Mouse (Mus musculus) thymus, adult 2 months (tissue): Measurements from ENCODE around the gene Btbd11.

Experiments used
- CTCF ChIP-seq: fragments of 200-500 bp; IDR thresholded peaks from 2 replicates; pipeline ENCODE4 v1.5.1; 2012; ENCODE audit warnings: mild to moderate bottlenecking, control low read depth, low read length, moderate library complexity, borderline replicate concordance; ENCODE audit not compliant: control insufficient read depth, poor library complexity, insufficient read depth; ENCODE audit errors: extremely low read depth
- POLR2A ChIP-seq: fragments of 200-500 bp; IDR thresholded peaks from 2 replicates; pipeline ENCODE4 v1.6.1; 2012; ENCODE audit warnings: mild to moderate bottlenecking, low read length, control low read depth, moderate library complexity; ENCODE audit not compliant: control insufficient read depth, poor library complexity, insufficient read depth; ENCODE audit errors: extremely low read depth

- TF ChIP-seq CTCF (no peak), POLR2A (no peak)
Measured at GRCm38 (mm10) chr10:85538051-85538753, 151.6 kb downstream of the Btbd11 start.
